Mouse (Mus musculus) lung, postnatal 25 days (tissue): Measurements from ENCODE around the gene Auts2.

Experiments
- DNase-seq: peaks from one replicate; pipeline ENCODE4 v3.0.0; 2022; ENCODE audit warnings: low spot score

Auts2 gene

GRCm38 (mm10) chr5:132388746-132389145 lies 154.4 kb downstream of the Auts2 start:
- no peak for DNase-seq

GRCm38 (mm10) chr5:132385244-132385855 lies 157.8 kb downstream of the Auts2 start:
- DNase-seq: no peak

GRCm38 (mm10) chr5:132380261-132380660 lies 162.9 kb downstream of the Auts2 start:
- DNase-seq: no peak

GRCm38 (mm10) chr5:132378977-132379376 lies 164.2 kb downstream of the Auts2 start:
- DNase-seq: peak; percentile 62

GRCm38 (mm10) chr5:132375130-132375529 lies 168.0 kb downstream of the Auts2 start:
- DNase-seq: no peak

- no peak for DNase-seq
Observed at GRCm38 (mm10) chr5:132373471-132374075, 169.6 kb downstream of the Auts2 start.

- no peak for DNase-seq
Observed at GRCm38 (mm10) chr5:132372605-132373004, 170.5 kb downstream of the Auts2 start.

GRCm38 (mm10) chr5:132368678-132369088 lies 174.5 kb downstream of the Auts2 start:
- peak; percentile 23 for DNase-seq

- no peak for DNase-seq
Observed at GRCm38 (mm10) chr5:132361276-132361675, 181.9 kb downstream of the Auts2 start.

GRCm38 (mm10) chr5:132357726-132358125 lies 185.4 kb downstream of the Auts2 start:
- no peak for DNase-seq

- DNase-seq: no peak
Observed at GRCm38 (mm10) chr5:132355935-132356334, 187.2 kb downstream of the Auts2 start.

- DNase-seq: no peak
Observed at GRCm38 (mm10) chr5:132352437-132352836, 190.7 kb downstream of the Auts2 start.

- no peak for DNase-seq
Observed at GRCm38 (mm10) chr5:132351139-132351538, 192.0 kb downstream of the Auts2 start.

GRCm38 (mm10) chr5:132341315-132341714 lies 201.8 kb downstream of the Auts2 start:
- no peak for DNase-seq

- DNase-seq: peak; percentile 51
Observed at GRCm38 (mm10) chr5:132337677-132338076, 205.5 kb downstream of the Auts2 start.

- no peak for DNase-seq
Observed at GRCm38 (mm10) chr5:132335719-132336118, 207.4 kb downstream of the Auts2 start.

GRCm38 (mm10) chr5:132334796-132335195 lies 208.3 kb downstream of the Auts2 start:
- peak; percentile 45 for DNase-seq

GRCm38 (mm10) chr5:132333744-132334143 lies 209.4 kb downstream of the Auts2 start:
- no peak for DNase-seq

- DNase-seq: no peak
Observed at GRCm38 (mm10) chr5:132332521-132332920, 210.6 kb downstream of the Auts2 start.

GRCm38 (mm10) chr5:132329171-132329936 lies 213.8 kb downstream of the Auts2 start:
- peak; percentile 76 for DNase-seq

GRCm38 (mm10) chr5:132324246-132324883 lies 218.8 kb downstream of the Auts2 start:
- DNase-seq: no peak

GRCm38 (mm10) chr5:132323608-132324007 lies 219.5 kb downstream of the Auts2 start:
- DNase-seq: no peak

- no peak for DNase-seq
Observed at GRCm38 (mm10) chr5:132322971-132323370, 220.2 kb downstream of the Auts2 start.
